Mouse (Mus musculus) testis, adult 2 months (tissue): ENCODE results near the gene Agbl5.
A peak's percentile ranks its signal among the peaks of the same experiment; 100 is the strongest.

Experiments
- CTCF ChIP-seq: fragments of 200-500 bp; IDR thresholded peaks from 2 replicates; pipeline ENCODE4 v1.5.1; 2012; ENCODE audit warnings: low read depth, mild to moderate bottlenecking, inconsistent platforms, low read length, moderate library complexity; ENCODE audit not compliant: control insufficient read depth, insufficient read depth, insufficient replicate concordance
- POLR2A ChIP-seq: fragments of 200-500 bp; IDR thresholded peaks from 2 replicates; pipeline ENCODE4 v1.6.1; 2012; ENCODE audit warnings: low read depth, mild to moderate bottlenecking, inconsistent platforms, low read length, moderate library complexity; ENCODE audit not compliant: control insufficient read depth

- 0 out of 2 replicates have a peak, but pooled peaks have one; percentile 23 for TF ChIP-seq CTCF
- 0 out of 2 replicates have a peak, but pooled peaks have one; percentile 19 for TF ChIP-seq POLR2A
Observed at GRCm38 (mm10) chr5:30920621-30921020, 32.1 kb downstream of the Agbl5 start.
